Mouse (Mus musculus): Measurements from ENCODE around the gene Ctnnd1. TPM values are rescaled to one million over a fixed set of nuclear protein-coding genes. Genes with fewer than 3 reads are reported as not detected.
"Not testable (repeated sequence)": the region's sequence is repeated elsewhere in the genome, so short reads cannot be mapped to it uniquely, and the experiment has no call there.

Ctnnd1 gene
- 45.5 and 49.0 TPM in 2 replicates for polyA plus RNA-seq (2016; fragmentation: Nextera tagmentation; extraction: Ambion mirVana)

DNA sequence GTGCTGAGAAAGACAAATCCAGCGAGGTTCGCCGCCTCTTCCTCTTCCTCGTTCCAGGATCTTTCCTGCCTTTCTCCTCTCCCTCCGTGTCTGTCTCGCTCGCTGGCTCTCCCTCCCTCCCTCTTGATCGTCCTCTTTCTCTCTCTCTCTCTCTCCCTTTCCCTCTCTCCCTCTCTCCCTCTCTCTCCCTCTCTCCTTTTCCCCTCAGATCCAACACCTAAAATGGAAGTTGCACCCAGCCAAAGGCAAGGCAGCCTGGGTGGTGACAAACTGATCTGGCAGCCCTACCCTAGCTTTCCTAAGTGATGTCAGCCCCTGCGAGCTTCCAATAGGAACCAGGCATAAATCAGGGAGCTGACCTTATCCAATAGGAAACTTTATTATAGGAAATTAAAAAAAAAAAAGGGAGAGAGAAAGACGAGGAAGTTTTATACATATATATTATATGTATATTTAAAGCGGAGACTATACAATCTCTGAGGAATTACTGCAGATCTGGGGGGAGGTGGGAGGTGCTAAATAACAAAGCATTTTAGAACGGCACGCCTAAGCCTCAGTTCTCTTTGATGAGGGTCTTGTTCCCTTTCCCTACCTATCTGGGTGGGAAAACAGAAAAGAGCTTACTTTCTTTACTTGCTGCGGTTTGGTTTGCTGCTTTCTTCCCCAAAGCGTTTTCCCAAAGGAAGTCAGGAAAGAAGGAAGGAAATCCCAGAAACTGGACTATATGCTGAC lies at the start of gene Ctnnd1:
TSS of gene Ctnnd1 (minus strand) at position 302 of the 732 bp plus-strand sequence.
- 0% methylated on average over 15 of the region's 15 CpGs for WGBS
- Histone ChIP-seq H3K4me3 (peak within 1 kb of the TSS; percentile 67), H3K4me1 (0 out of 2 replicates have a peak, but pooled peaks cover 8% of the 10 kb centered on the region), H3K4me2 (replicated peaks) (peak within 1 kb of the TSS; percentile 83), H3K36me3 (no peaks in the 10 kb centered on the region), H3K9ac (peak within 1 kb of the TSS; percentile 85), H3K27me3 (no peaks in the 10 kb centered on the region), H3K27ac (peak within 1 kb of the TSS; percentile 96), H3K9me3 (no peaks in the 10 kb centered on the region)
- peak; percentile 97 for ATAC-seq (ENCODE audit: insufficient number of reproducible peaks, insufficient read depth, low FRiP score, low TSS enrichment)

DNA sequence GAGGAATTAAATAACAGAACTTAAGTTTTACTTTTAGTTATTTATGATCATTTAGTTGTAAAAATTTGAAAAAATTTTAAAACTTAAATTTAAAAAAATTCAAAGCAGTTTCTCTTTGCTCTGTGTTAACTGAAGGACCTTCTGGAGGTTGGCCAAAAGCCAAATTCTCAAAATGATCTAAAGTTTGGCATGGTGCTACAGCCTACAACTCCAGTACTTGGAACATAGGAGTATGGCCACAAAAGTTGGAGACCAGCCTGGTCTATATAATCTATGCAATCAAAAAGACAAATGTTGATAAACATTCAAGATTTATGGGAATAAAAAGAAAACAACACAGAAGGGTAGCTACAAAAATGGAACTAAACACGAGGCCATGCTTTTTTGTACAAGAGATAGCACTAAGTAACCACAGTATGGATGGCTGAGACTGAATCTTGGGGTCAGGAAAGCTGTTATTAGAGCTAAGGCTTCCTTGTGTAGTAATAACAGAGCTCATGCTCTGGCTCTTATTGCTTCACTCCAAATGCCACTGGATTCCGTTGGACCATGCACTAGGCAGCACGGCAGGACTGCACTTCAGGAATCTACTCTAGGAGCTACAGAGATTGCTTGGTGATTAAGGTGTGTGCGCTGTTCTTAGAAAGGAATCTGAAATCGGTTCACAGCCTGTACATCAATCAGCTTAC lies 44.6 kb upstream of the Ctnnd1 start:
- H3K9ac ChIP-seq, result no peak overlapping the region
- whole genome bisulfite sequencing, result 88% methylated on average over 5 of the region's 5 CpGs

DNA sequence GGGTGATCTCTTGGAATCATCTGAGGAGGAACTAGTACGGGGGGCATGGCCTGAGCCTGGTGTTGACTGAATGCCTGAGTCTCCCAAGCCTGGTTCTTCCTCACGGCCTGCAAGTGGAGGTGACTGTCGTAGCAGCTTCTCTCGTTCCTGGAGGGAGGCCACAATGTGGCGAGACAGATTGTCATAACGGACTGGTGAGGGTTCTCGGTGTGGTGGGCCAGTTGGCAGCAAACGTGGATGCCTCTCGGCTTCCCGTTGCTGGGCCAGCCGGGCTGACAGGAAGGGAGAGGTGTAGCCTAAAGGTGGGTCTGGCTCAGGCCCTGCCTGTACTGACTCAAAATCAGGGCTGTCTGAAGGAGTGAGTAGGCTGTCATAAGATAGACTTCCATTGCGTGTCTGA lies 39.5 kb upstream of the Ctnnd1 start:
- no peaks in the 10 kb centered on the region for H3K9me3 ChIP-seq
- H3K27ac ChIP-seq, result no peak overlapping the region
- H3K4me2 ChIP-seq (replicated peaks), result no peak overlapping the region
- peaks cover 85% of the 10 kb centered on the region for H3K36me3 ChIP-seq
- H3K4me1 ChIP-seq, result no peaks in the 10 kb centered on the region
- no peaks in the 10 kb centered on the region for H3K27me3 ChIP-seq
- 88% methylated on average over 12 of the region's 12 CpGs for WGBS
- no peak for ATAC-seq (ENCODE audit: insufficient number of reproducible peaks, insufficient read depth, low FRiP score, low TSS enrichment)
- no peak overlapping the region for H3K4me3 ChIP-seq
- no peak overlapping the region for H3K9ac ChIP-seq

More for the DNA sequence above, 44.6 kb upstream of the Ctnnd1 start:
- H3K9me3 ChIP-seq, result no peaks in the 10 kb centered on the region
- no peak overlapping the region for H3K27ac ChIP-seq
- H3K27me3 ChIP-seq, result no peaks in the 10 kb centered on the region
- no peak overlapping the region for H3K4me3 ChIP-seq
- H3K36me3 ChIP-seq, result peaks cover 61% of the 10 kb centered on the region
- ATAC-seq (ENCODE audit: insufficient number of reproducible peaks, insufficient read depth, low FRiP score, low TSS enrichment), result no peak
- no peak overlapping the region for H3K4me2 ChIP-seq (replicated peaks)
- H3K4me1 ChIP-seq, result no peaks in the 10 kb centered on the region

DNA sequence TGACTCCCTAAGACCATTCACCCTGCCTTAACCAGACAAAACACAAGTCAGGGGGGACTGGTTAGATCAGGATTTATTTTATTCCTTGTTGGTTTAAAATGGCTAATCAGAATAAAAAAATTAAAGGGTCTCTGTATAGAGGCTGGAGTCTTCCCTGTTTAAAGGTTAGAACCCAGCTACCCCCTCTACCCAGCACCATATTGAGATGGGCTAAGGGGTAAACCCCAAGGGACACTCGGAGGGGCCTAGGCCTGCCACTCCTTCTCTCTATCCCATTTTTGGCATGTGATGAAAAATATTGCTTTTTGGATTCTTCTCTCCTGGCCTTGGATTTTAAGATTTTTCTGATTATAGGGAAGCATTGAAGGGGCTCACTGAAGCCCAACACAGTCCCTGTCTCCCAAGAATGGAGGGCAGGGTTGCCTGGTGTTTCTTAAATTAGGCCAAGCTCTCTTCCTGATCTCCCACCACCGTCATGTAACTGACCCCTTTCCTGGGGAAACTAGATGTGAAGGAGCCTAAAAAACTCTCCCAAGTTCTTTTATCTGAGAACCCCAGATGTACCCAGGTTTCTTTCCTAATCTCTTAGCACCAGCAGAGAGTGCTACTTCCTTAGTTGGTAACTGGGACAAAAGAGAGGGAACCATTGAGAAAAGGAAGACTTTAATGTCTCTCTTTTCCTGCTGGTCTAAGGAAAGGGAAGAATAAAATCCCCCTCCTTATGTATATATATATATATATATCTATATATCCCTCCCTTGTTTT lies 37.7 kb upstream of the Ctnnd1 start:
- Histone ChIP-seq H3K27me3 (no peaks in the 10 kb centered on the region), H3K36me3 (peaks cover 83% of the 10 kb centered on the region), H3K27ac (no peak overlapping the region), H3K9ac (no peak overlapping the region), H3K9me3 (no peaks in the 10 kb centered on the region), H3K4me2 (replicated peaks) (no peak overlapping the region), H3K4me3 (no peak overlapping the region), H3K4me1 (no peaks in the 10 kb centered on the region)
- 83% methylated on average over 2 of the region's 2 CpGs for WGBS
- ATAC-seq (ENCODE audit: insufficient number of reproducible peaks, insufficient read depth, low FRiP score, low TSS enrichment), result no peak

DNA sequence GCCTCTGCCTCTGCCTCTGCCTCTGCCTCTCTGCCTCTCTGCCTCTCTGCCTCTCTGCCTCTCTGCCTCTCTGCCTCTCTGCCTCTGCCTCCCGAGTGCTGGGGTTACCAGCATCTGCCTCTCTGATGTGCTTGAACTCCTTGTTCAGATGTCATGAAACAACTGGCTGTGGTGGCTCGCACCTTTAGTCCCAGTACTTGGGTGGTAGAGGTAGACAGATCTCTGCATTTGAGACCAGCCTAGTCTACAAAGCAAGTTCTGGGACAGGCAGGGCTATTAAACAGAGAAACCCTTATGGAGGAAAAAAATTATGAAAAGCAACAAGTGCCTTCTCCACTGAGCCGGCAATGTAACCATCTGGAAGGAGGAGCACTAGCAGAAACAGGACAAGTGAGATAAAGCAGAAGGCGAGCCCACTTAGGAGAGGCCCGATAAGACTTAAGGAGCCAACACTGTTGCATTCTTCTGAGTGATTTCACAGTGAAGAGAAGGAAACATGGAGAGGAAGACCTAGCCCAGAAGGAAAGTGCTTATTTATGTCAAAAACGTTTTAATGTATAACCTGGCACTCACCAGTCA lies 32.1 kb upstream of the Ctnnd1 start:
- H3K36me3 ChIP-seq, result peaks cover 50% of the 10 kb centered on the region

DNA sequence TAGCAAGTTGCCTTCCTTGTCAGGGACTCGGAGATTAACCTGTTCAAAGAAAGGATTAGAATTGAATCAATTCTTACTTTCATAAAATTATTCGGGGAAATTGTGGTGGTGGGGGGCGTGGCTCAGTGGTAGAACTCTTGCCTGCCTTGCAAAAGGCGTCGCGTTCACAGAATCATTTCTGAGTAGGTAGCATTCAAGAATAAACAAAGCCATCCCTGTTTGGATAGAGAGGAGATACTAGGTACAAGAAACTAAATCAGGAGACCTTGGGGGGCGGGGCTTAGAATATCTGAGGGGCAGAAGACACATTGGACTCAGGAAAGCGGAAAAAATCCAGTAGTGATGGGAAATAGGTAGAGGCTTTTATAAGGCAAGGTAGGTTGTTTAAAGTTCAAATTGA lies 28.5 kb upstream of the Ctnnd1 start, which contains the start of gene Tmx2:
TSS of gene Tmx2 (minus strand) at position 125 of the 400 bp plus-strand sequence.
- Histone ChIP-seq H3K27me3 (no peaks in the 10 kb centered on the region), H3K9me3 (no peaks in the 10 kb centered on the region), H3K4me1 (peaks cover 16% of the 10 kb centered on the region), H3K27ac (peak within 1 kb of the TSS; percentile 17; the same call in 1 of the 2 replicates), H3K36me3 (peaks cover 36% of the 10 kb centered on the region), H3K9ac (peak within 1 kb of the TSS; percentile 82), H3K4me2 (replicated peaks) (peak within 1 kb of the TSS; percentile 73), H3K4me3 (peak within 1 kb of the TSS; percentile 80)
- 14% methylated on average over 8 of the region's 8 CpGs for WGBS
- ATAC-seq (ENCODE audit: insufficient number of reproducible peaks, insufficient read depth, low FRiP score, low TSS enrichment), result no peak

More for the DNA sequence above, 32.1 kb upstream of the Ctnnd1 start:
- no peak overlapping the region for H3K4me3 ChIP-seq
- H3K4me1 ChIP-seq, result peaks cover 7% of the 10 kb centered on the region; the same call in 1 of the 2 replicates
- H3K9me3 ChIP-seq, result no peaks in the 10 kb centered on the region
- H3K4me2 ChIP-seq (replicated peaks), result no peak overlapping the region
- no peaks in the 10 kb centered on the region for H3K27me3 ChIP-seq
- H3K27ac ChIP-seq, result no peak overlapping the region
- H3K9ac ChIP-seq, result no peak overlapping the region
- WGBS, result 87% methylated on average over 6 of the region's 6 CpGs
- ATAC-seq (ENCODE audit: insufficient number of reproducible peaks, insufficient read depth, low FRiP score, low TSS enrichment), result no peak

DNA sequence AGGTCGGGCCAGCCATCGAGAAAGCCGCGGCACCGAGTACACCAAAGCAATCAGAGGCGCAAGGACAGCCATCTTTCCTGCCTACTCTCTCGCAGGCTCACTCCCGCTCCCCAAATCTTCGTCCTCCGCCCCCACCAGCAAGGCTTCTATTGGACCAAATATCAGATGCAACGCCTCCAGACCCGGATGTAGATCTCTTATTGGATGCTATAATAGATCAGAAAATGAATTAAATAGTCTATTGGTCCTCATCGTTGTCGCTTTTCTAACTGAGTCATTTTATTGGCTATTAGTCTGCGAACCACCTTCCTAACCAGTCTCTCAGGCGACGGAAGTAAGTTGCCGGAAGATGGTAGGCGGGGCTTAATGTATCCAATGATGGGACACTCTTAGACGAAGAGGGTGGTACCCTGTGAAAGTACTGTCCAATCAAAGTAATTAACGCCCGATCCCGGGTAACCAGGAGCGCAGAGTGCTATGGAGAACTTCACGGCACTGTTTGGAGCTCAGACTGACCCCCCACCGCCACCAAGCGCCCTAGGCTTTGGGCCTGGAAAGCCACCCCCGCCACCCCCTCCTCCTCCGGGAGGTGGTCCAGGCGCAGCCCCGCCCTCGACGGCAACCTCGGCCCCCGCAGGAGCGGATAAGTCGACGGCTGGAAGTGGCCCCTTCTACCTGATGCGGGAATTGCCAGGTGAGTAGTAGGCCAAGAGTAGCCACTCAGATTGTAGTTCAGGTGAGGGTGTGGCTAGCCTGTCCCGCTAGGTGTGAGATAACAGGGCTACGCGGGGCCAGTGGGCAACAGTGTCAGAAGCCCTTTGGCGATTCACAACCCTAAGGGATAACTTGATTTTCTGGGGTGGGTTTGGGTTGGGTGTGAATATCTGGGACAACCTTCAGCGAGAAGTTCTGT lies 27.7 kb upstream of the Ctnnd1 start, which contains the start of the genes Gm28635 and Med19:
TSS of gene Gm28635 (minus strand) at position 74 of the 913 bp plus-strand sequence.
TSS of gene Med19 (plus strand) at position 435 of the 913 bp plus-strand sequence.
- ATAC-seq (ENCODE audit: insufficient number of reproducible peaks, insufficient read depth, low FRiP score, low TSS enrichment), result peak; percentile 100
- peak within 1 kb of the TSS; percentile 82 for H3K9ac ChIP-seq
- H3K4me3 ChIP-seq, result peak within 1 kb of the TSS; percentile 80
- peak within 1 kb of the TSS; percentile 73 for H3K4me2 ChIP-seq (replicated peaks)
- no peaks in the 10 kb centered on the region for H3K9me3 ChIP-seq
- peaks cover 16% of the 10 kb centered on the region for H3K4me1 ChIP-seq
- peaks cover 42% of the 10 kb centered on the region for H3K36me3 ChIP-seq
- H3K27me3 ChIP-seq, result no peaks in the 10 kb centered on the region
- H3K27ac ChIP-seq, result peak within 1 kb of the TSS; percentile 41
- WGBS, result under 1% methylated on average over 44 of the region's 44 CpGs

DNA sequence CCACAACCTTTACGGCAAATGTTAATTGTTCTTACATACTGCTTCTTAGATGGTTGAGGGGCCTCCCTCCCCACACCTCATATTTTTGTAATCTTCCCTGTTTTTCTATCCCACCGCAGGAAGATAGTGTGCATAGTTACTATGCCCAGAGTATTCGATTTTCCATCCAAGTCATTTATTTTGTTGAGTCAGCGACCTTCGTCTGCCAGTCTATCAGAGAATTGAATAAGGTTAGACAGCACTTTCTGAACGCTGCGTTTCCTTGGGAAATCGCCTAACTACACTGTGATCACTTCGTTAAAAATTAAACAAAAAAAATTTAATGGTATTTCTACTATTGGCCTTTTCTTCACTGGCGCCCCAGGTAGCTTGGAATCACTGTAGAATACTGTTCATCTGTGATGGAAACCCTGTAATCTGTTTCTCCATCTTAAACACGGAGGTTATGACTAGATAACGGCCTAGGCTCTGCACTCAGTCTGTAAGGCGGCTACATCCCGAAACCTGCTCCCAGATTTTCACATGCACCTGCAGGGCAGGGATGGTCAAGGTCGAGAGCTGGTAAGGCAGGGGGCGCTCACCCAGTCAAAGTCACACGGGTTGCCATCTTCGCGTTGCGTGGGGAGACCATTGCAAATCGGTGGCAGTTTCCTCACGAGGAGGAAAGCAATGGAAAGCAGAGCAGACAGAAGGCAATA lies 26.9 kb upstream of the Ctnnd1 start:
- Histone ChIP-seq H3K9me3 (no peaks in the 10 kb centered on the region), H3K27me3 (no peaks in the 10 kb centered on the region), H3K9ac (peak overlapping the region; percentile 61), H3K27ac (peak overlapping the region; percentile 41; the same call in 1 of the 2 replicates), H3K36me3 (peaks cover 45% of the 10 kb centered on the region), H3K4me1 (peaks cover 16% of the 10 kb centered on the region), H3K4me3 (peak overlapping the region; percentile 80), H3K4me2 (replicated peaks) (peak overlapping the region; percentile 73)
- 10% methylated on average over 22 of the region's 22 CpGs for WGBS
- peak; percentile 36 for ATAC-seq (ENCODE audit: insufficient number of reproducible peaks, insufficient read depth, low FRiP score, low TSS enrichment)

DNA sequence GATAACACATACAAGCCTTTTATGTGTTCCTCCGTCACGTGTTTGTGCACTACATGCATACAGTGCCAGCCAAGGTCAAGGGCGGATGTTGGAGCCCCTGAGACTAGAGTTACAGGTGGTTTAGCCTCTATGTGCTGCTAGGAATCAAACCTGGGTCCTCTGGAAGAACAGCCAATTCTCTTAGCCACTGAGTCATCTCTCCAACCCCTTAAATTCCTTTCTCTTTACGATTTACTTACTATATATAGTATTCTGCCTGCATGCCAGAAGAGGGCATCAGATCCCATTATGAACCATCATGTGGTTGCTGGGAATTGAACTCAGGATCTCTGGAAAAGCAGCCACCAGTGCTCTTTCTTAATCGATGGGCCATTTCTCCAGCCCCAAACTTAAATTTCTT lies 21.0 kb upstream of the Ctnnd1 start:
- not testable (repeated sequence) for H3K4me1 ChIP-seq; H3K27ac ChIP-seq; ATAC-seq (ENCODE audit: insufficient number of reproducible peaks, insufficient read depth, low FRiP score, low TSS enrichment); H3K9ac ChIP-seq; H3K27me3 ChIP-seq; H3K9me3 ChIP-seq; H3K4me3 ChIP-seq
- 65% methylated on average over 4 of the region's 5 CpGs for WGBS
- Histone ChIP-seq H3K4me2 (replicated peaks) (peak overlapping the region; percentile 62), H3K36me3 (peaks cover 48% of the 10 kb centered on the region)

DNA sequence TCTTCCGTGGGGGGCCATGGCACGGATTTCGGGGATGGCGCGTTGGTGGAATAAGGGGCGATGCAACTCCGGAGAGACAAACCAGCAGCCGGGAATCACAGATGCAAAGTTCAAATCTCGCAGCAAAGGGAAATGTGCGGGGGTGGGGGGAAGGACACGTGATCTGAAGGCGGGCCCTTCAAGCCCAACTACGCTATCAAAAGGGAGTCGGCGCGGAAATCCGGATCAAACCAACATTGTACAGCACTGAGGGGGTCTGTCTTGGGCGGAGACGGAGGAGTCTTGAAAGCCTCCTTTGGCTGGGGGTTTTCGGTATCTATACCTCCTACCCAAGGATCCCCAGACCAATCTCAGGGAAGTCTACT lies 20.0 kb upstream of the Ctnnd1 start, which contains the start of gene Selenoh:
TSS of gene Selenoh (minus strand) at position 202 of the 365 bp plus-strand sequence.
- Histone ChIP-seq H3K36me3 (peaks cover 43% of the 10 kb centered on the region), H3K4me1 (peaks cover 4% of the 10 kb centered on the region; the same call in 1 of the 2 replicates), H3K4me2 (replicated peaks) (peak within 1 kb of the TSS; percentile 62), H3K9me3 (no peaks in the 10 kb centered on the region), H3K27me3 (no peaks in the 10 kb centered on the region), H3K27ac (peak within 1 kb of the TSS; percentile 97), H3K4me3 (peak within 1 kb of the TSS; percentile 90), H3K9ac (peak within 1 kb of the TSS; percentile 91)
- peak; percentile 96 for ATAC-seq (ENCODE audit: insufficient number of reproducible peaks, insufficient read depth, low FRiP score, low TSS enrichment)
- WGBS, result under 1% methylated on average over 20 of the region's 20 CpGs

All from embryonic facial prominence, embryonic 12.5 days (tissue).